In genomic region chr11:101053974-101054373, GRCm38 (mm10) we compare ENCODE assay signal across 14 mouse cellular contexts. TPM values are rescaled to one million over a fixed set of nuclear protein-coding genes. Genes with fewer than 3 reads are reported as not detected.
DNase-seq lines count a peak whose midpoint lies in the region; ATAC-seq and TF ChIP-seq lines count a peak whose summit lies in the region.
"Had no signal": no experiment of that assay in that cellular context is flagged by ENCODE, and none has a peak within 500 bp of the region (broad histone marks: within the 10 kb centered on the region; RNA-seq: fewer than 3 reads in every experiment).

No protein-coding gene starts in this region.

- no peak overlapping the region for H3K4me2 ChIP-seq in liver, embryonic 11.5 days
- H3K4me2 ChIP-seq in CH12.LX (ENCODE audit: insufficient read depth, low read depth, poor library complexity, severe bottlenecking): no peak overlapping the region
- H3K4me2 ChIP-seq: embryonic facial prominence, embryonic 15.5 days; hindbrain, embryonic 15.5 days; limb, embryonic 12.5 days; neural tube, embryonic 13.5 days had no signal

- TF ChIP-seq EP300 in CH12.LX (IDR thresholded peaks at IDR 0.05; ENCODE audit: low read length): no peak

- in situ Hi-C loops in CH12.LX (cut with MboI; ENCODE audit: low pct_ligation_motif_present, low pct_unique_long_range_greater_than_20kb, low sequenced_read_pairs): no loop called here

- no peak overlapping the region for H3K9ac ChIP-seq in liver, adult 2 months (ENCODE audit: low read depth, low read length)
- no peak overlapping the region for H3K9ac ChIP-seq in liver, embryonic 11.5 days (ENCODE audit: low read depth, low read length)
- no peak overlapping the region for H3K9ac ChIP-seq in CH12.LX (ENCODE audit: insufficient read depth, low read depth)
- H3K9ac ChIP-seq: embryonic facial prominence, embryonic 15.5 days; hindbrain, embryonic 15.5 days; limb, embryonic 12.5 days; neural tube, embryonic 13.5 days had no signal

- TF ChIP-seq CTCF in liver, adult 2 months (IDR thresholded peaks at IDR 0.05; ENCODE audit: low read depth, low read length): peak; percentile 46; the same call in 1 of the 2 replicates
- TF ChIP-seq CTCF in CH12.LX (conservative IDR thresholded peaks at IDR 0.05 in 1 of 2, IDR thresholded peaks at IDR 0.05 in 1 of 2; ENCODE audit: low read depth in 2 of 2, low read length in 2 of 2): peak; percentile 47 to 68; a peak in 3 of 4 replicates
- TF ChIP-seq CTCF in cortical plate, adult 2 months (IDR thresholded peaks at IDR 0.05; ENCODE audit: extremely low read depth, insufficient read depth, low read length): peak; percentile 23; the same call in 1 of the 2 replicates

- WGBS in liver, adult 2 months: 100% methylated on average over 1 of the region's 1 CpGs
- WGBS in liver, embryonic 11.5 days: 97% methylated on average over 1 of the region's 1 CpGs

- 0 out of 2 replicates have a peak, but pooled peaks cover 2% of the 10 kb centered on the region for H3K36me3 ChIP-seq in liver, adult 2 months (ENCODE audit: control insufficient read depth, insufficient read depth, low read length)
- H3K36me3 ChIP-seq in liver, embryonic 11.5 days (ENCODE audit: control insufficient read depth, insufficient read depth, low read length): peaks cover 33% of the 10 kb centered on the region
- peaks cover 87 to 99% of the 10 kb centered on the region in 2 experiments for H3K36me3 ChIP-seq in CH12.LX (replicated peaks in 1 of 2; ENCODE audit: control insufficient read depth in 1 of 2, insufficient read depth in 1 of 2, low read length in 1 of 2)

- H3K9me3 ChIP-seq in liver, embryonic 11.5 days (ENCODE audit: control insufficient read depth, low read length): no peaks in the 10 kb centered on the region
- H3K9me3 ChIP-seq in CH12.LX (replicated peaks; ENCODE audit: low read length): peaks cover 12% of the 10 kb centered on the region
- H3K9me3 ChIP-seq: embryonic facial prominence, embryonic 15.5 days; hindbrain, embryonic 15.5 days; limb, embryonic 12.5 days; neural tube, embryonic 13.5 days had no signal

- no peaks in the 10 kb centered on the region for H3K27me3 ChIP-seq in liver, adult 2 months (ENCODE audit: control insufficient read depth, insufficient read depth, low read length)
- H3K27me3 ChIP-seq in liver, embryonic 11.5 days (replicated peaks; ENCODE audit: control insufficient read depth, insufficient read depth, low read length): no peaks in the 10 kb centered on the region
- H3K27me3 ChIP-seq in CH12.LX (replicated peaks): no peaks in the 10 kb centered on the region
- H3K27me3 ChIP-seq: embryonic facial prominence, embryonic 15.5 days; hindbrain, embryonic 15.5 days; limb, embryonic 12.5 days; megakaryocyte, embryonic 14.5 days; neural tube, embryonic 13.5 days had no signal

- ATAC-seq in liver, embryonic 11.5 days (replicated peaks; ENCODE audit: low FRiP score): no peak

- peak; percentile 61 for TF ChIP-seq RAD21 in CH12.LX (IDR thresholded peaks at IDR 0.05; ENCODE audit: low read depth, low read length)

- peak; percentile 12 for DNase-seq in cerebellum, adult 9-11 months
- no peak for DNase-seq in cerebellum, postnatal 10 days
- DNase-seq in liver, adult 2 months (ENCODE audit: extremely low read depth, low read depth, low spot score): no peak
- no peak for DNase-seq in liver, embryonic 11.5 days (ENCODE audit: low spot score)
- peak; percentile 30 for DNase-seq in CH12.LX (ENCODE audit: extremely low read depth)
- DNase-seq in ovary, adult 18-20 months (ENCODE audit: low spot score): no peak
- DNase-seq in kidney, adult 18-20 months: no peak

- H3K4me1 ChIP-seq in liver, adult 2 months (ENCODE audit: control insufficient read depth, insufficient read depth, low read length): peaks cover 12% of the 10 kb centered on the region
- peaks cover 22% of the 10 kb centered on the region for H3K4me1 ChIP-seq in liver, embryonic 11.5 days (replicated peaks; ENCODE audit: control insufficient read depth, insufficient read depth, low read length)
- H3K4me1 ChIP-seq in CH12.LX (ENCODE audit: control insufficient read depth in 1 of 2, insufficient read depth in 2 of 2): peaks cover 1 to 9% of the 10 kb centered on the region in 2 experiments; a peak in 2 of 4 replicates
- peaks cover 12% of the 10 kb centered on the region for H3K4me1 ChIP-seq in cortical plate, adult 2 months (ENCODE audit: control insufficient read depth, insufficient read depth, low read length)
- H3K4me1 ChIP-seq: hindbrain, embryonic 15.5 days; limb, embryonic 12.5 days had no signal

- no peaks in the 10 kb centered on the region for H3K79me2 ChIP-seq in liver, adult 2 months (ENCODE audit: control insufficient read depth, insufficient read depth, low read length)
- no peaks in the 10 kb centered on the region for H3K79me2 ChIP-seq in CH12.LX (replicated peaks; ENCODE audit: control insufficient read depth, extremely low read depth, insufficient read depth, poor library complexity, severe bottlenecking)

- H3K4me3 ChIP-seq in liver, adult 2 months (ENCODE audit: insufficient read depth, low read depth, low read length): no peak overlapping the region
- H3K4me3 ChIP-seq in liver, embryonic 11.5 days (ENCODE audit: low read depth, low read length): no peak overlapping the region
- no peak overlapping the region for H3K4me3 ChIP-seq in CH12.LX (replicated peaks in 1 of 3; ENCODE audit: low read depth in 2 of 3, low read length in 2 of 3, poor library complexity in 1 of 3)
- no peak overlapping the region for H3K4me3 ChIP-seq in cortical plate, adult 2 months (ENCODE audit: insufficient read depth, low read length)
- H3K4me3 ChIP-seq: embryonic facial prominence, embryonic 15.5 days; hindbrain, embryonic 15.5 days; limb, embryonic 12.5 days; megakaryocyte, embryonic 14.5 days; neural tube, embryonic 13.5 days had no signal

- TF ChIP-seq POLR2A in liver, adult 2 months (IDR thresholded peaks at IDR 0.05; ENCODE audit: extremely low read depth, insufficient read depth, low read length): no peak
- TF ChIP-seq POLR2A in CH12.LX (IDR thresholded peaks at IDR 0.05; ENCODE audit: low read depth, low read length): no peak
- TF ChIP-seq POLR2A in cortical plate, adult 2 months (IDR thresholded peaks at IDR 0.05; ENCODE audit: extremely low read depth, insufficient read depth, low read length): no peak

- dilution Hi-C loops in CH12.LX (cut with MboI; ENCODE audit: extremely low pct_ligation_motif_present, extremely low pct_unique_long_range_greater_than_20kb, low sequenced_read_pairs): no loop called here

- no peak overlapping the region for H3K27ac ChIP-seq in liver, adult 2 months (replicated peaks; ENCODE audit: insufficient read depth, low read depth, low read length)
- no peak overlapping the region for H3K27ac ChIP-seq in liver, embryonic 11.5 days (ENCODE audit: low read depth, low read length)
- no peak overlapping the region for H3K27ac ChIP-seq in CH12.LX (ENCODE audit: insufficient read depth, low read depth)
- no peak overlapping the region for H3K27ac ChIP-seq in cortical plate, adult 2 months (ENCODE audit: insufficient read depth, low read length)
- H3K27ac ChIP-seq: embryonic facial prominence, embryonic 15.5 days; hindbrain, embryonic 15.5 days; limb, embryonic 12.5 days; neural tube, embryonic 13.5 days had no signal

TF ChIP-seq in CH12.LX, 34 proteins besides CTCF, POLR2A, EP300 and RAD21:
- TF ChIP-seq USF2 (conservative IDR thresholded peaks at IDR 0.05; ENCODE audit: low read depth, low read length) (no peak), SMC3 (IDR thresholded peaks at IDR 0.05; ENCODE audit: low read depth, low read length) (peak; percentile 61), ETS1 (conservative IDR thresholded peaks at IDR 0.05; ENCODE audit: low read depth, low read length) (no peak)

RNA-seq across cellular contexts. Expression of gene Naglu, which starts 15.8 kb away (rescaled TPM):
- total RNA-seq in liver, adult 2 months (2014; rRNA removed): 22.1 and 23.6 TPM in 2 replicates
- 33.8 and 38.8 TPM in 2 replicates for polyA plus RNA-seq in liver, adult 2 months (2012; rRNA removed)
- polyA plus RNA-seq in liver, embryonic 11.5 days (2014; fragmentation: Nextera tagmentation; extraction: Ambion mirVana): 7.7 and 8.0 TPM in 2 replicates
- total RNA-seq in CH12.LX (2012; rRNA removed) (23.2 and 33.3 TPM in 2 replicates), CH12.LX (2014; rRNA removed) (12.8 and 13.8 TPM in 2 replicates)
- polyA plus RNA-seq in CH12.LX (2012; ENCODE audit: insufficient read length, low read depth): 8.3 and 11.2 TPM in 2 replicates
- 10.3 and 10.7 TPM in 2 replicates for polyA plus RNA-seq in cortical plate, adult 2 months (2012; rRNA removed)

RNA-seq across cellular contexts. Expression of gene Hsd17b1, which starts 24.2 kb away (rescaled TPM):
- total RNA-seq in liver, adult 2 months (2014; rRNA removed): 0.27 and 0.37 TPM in 2 replicates
- polyA plus RNA-seq in liver, adult 2 months (2012; rRNA removed): 0.12 and 0.37 TPM in 2 replicates
- polyA plus RNA-seq in liver, embryonic 11.5 days (2014; fragmentation: Nextera tagmentation; extraction: Ambion mirVana): 0.12 and 0.27 TPM in 2 replicates
- 0.29 and 0.81 TPM in 2 replicates for total RNA-seq in CH12.LX (2012; rRNA removed)
- total RNA-seq in CH12.LX (2014; rRNA removed): not detected in 2 replicates
- polyA plus RNA-seq in CH12.LX (2012; ENCODE audit: insufficient read length, low read depth): 0.17 TPM in 1 of 2 replicates, not detected in the other
- 0.21 and 0.42 TPM in 2 replicates for polyA plus RNA-seq in cortical plate, adult 2 months (2012; rRNA removed)
- polyA plus RNA-seq: C2C12; limb, embryonic 12.5 days had no signal

RNA-seq across cellular contexts. Expression of gene Coasy, which starts 28.4 kb away (rescaled TPM):
- 84.0 and 89.9 TPM in 2 replicates for total RNA-seq in liver, adult 2 months (2014; rRNA removed)
- polyA plus RNA-seq in liver, adult 2 months (2012; rRNA removed): 182 and 194 TPM in 2 replicates
- 43.3 and 45.8 TPM in 2 replicates for polyA plus RNA-seq in liver, embryonic 11.5 days (2014; fragmentation: Nextera tagmentation; extraction: Ambion mirVana)
- 74.9 and 78.9 TPM in 2 replicates for total RNA-seq in CH12.LX (2012; rRNA removed)
- 60.4 and 66.1 TPM in 2 replicates for total RNA-seq in CH12.LX (2014; rRNA removed)
- 56.6 and 63.4 TPM in 2 replicates for polyA plus RNA-seq in CH12.LX (2012; ENCODE audit: insufficient read length, low read depth)
- polyA plus RNA-seq in cortical plate, adult 2 months (2012; rRNA removed): 34.4 and 35.4 TPM in 2 replicates

RNA-seq across cellular contexts. Expression of gene Mlx, which starts 33.1 kb away (rescaled TPM):
- total RNA-seq in liver, adult 2 months (2014; rRNA removed): 33.5 and 34.4 TPM in 2 replicates
- polyA plus RNA-seq in liver, adult 2 months (2012; rRNA removed): 34.8 and 39.8 TPM in 2 replicates
- 45.3 and 45.6 TPM in 2 replicates for polyA plus RNA-seq in liver, embryonic 11.5 days (2014; fragmentation: Nextera tagmentation; extraction: Ambion mirVana)
- total RNA-seq in CH12.LX (2012; rRNA removed) (45.2 and 63.0 TPM in 2 replicates), CH12.LX (2014; rRNA removed) (93.1 and 116 TPM in 2 replicates)
- polyA plus RNA-seq in CH12.LX (2012; ENCODE audit: insufficient read length, low read depth): 43.3 and 51.5 TPM in 2 replicates
- 46.9 and 53.1 TPM in 2 replicates for polyA plus RNA-seq in cortical plate, adult 2 months (2012; rRNA removed)

RNA-seq across cellular contexts. Expression of gene Psmc3ip, which starts 41.3 kb away (rescaled TPM):
- total RNA-seq in liver, adult 2 months (2014; rRNA removed): 0.55 and 0.67 TPM in 2 replicates
- polyA plus RNA-seq in liver, adult 2 months (2012; rRNA removed): 0.20 and 0.39 TPM in 2 replicates
- 40.7 and 42.8 TPM in 2 replicates for polyA plus RNA-seq in liver, embryonic 11.5 days (2014; fragmentation: Nextera tagmentation; extraction: Ambion mirVana)
- 63.7 and 106 TPM in 2 replicates for total RNA-seq in CH12.LX (2012; rRNA removed)
- total RNA-seq in CH12.LX (2014; rRNA removed): 85.9 and 106 TPM in 2 replicates
- 89.9 and 114 TPM in 2 replicates for polyA plus RNA-seq in CH12.LX (2012; ENCODE audit: insufficient read length, low read depth)
- 3.5 and 3.8 TPM in 2 replicates for polyA plus RNA-seq in cortical plate, adult 2 months (2012; rRNA removed)

Comparison
In these comparisons a context has a peak if more than half of its experiments do, and no peak if none do; other contexts are left out.
1. DNase-seq: peak in cerebellum, adult 9-11 months (single experiment) and CH12.LX (single experiment); none in cerebellum, postnatal 10 days (0 of 2), liver, adult 2 months (single experiment), liver, embryonic 11.5 days (single experiment), ovary, adult 18-20 months (single experiment) and kidney, adult 18-20 months (single experiment).
2. Peak in every context shown above with its lines, with median percentiles within 50 percentile points of each other: CTCF ChIP-seq.